Mouse (Mus musculus) ovary, adult 10 weeks (tissue): ENCODE data around the gene Olfr1131. TPM values are rescaled to one million over a fixed set of nuclear protein-coding genes. Genes with fewer than 3 reads are reported as not detected.

Experiments
- polyA plus RNA-seq: library from polyadenylated mRNA; stranded (reverse); fragments of 350-450 nt; fragmentation: Illumina TruSeq; extraction: RNeasy Lipid Tissue Mini Kit (QIAGEN cat#74804); gene quantifications from one replicate; pipeline ENCODE4 v1.2.3, GENCODE M21; 2014

Gene Olfr1131
- polyA plus RNA-seq = not detected

DNA sequence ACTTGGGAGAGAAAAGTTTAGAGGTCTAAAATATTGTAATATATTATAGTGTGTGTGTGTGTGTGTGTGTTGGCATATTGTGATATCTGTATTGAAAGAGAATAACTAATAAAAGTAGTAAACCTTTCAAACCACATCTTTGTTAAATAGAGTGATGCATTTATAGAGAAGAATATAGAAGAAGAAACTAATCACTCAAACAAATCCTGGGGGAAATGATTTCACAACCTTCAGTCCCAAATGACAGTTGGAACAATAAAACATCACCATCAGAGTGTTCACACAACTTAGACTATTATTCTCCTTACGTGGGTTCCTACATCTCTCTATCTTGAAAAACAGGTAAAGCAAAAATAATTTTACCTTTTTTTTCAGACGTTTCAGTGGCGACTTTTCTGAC, at the start of gene Olfr1131:
Gene Olfr1131 (plus strand): TSS at position 301 of the 400 bp plus-strand sequence.

GRCm38 (mm10) chr2:87605912-87606311, 21.0 kb upstream of the Olfr1131 start, which contains the start of gene Olfr1130:
Gene Olfr1130 (plus strand): TSS chr2:87606212.

GRCm38 (mm10) chr2:87637435-87637834, 10.5 kb downstream of the Olfr1131 start, which contains the start of gene Olfr1132:
Gene Olfr1132 (minus strand): TSS chr2:87637535.

GRCm38 (mm10) chr2:87647274-87647673, 20.4 kb downstream of the Olfr1131 start, which contains the start of gene Olfr1133:
Gene Olfr1133 (minus strand): TSS chr2:87647374.

DNA sequence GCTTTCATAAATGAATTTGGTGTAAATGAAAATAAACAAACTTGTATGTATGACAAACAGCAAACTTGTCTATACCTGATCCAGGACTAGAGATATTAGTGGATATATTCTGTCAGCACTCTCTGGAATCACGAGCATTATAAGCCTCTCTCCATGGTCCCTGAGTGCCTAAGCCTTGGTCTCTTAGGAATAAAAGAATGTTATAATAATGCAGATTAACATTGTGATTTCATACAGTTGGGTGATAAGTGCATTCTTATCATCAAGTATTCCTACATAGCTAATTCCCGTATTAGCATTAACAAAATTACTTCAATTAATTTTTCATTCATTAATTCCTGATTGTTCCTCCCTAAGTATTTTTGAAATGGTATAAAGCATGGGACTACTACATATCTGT, 31.5 kb downstream of the Olfr1131 start, which contains the start of gene Olfr1134:
Gene Olfr1134 (minus strand): TSS at position 101 of the 400 bp plus-strand sequence.

DNA sequence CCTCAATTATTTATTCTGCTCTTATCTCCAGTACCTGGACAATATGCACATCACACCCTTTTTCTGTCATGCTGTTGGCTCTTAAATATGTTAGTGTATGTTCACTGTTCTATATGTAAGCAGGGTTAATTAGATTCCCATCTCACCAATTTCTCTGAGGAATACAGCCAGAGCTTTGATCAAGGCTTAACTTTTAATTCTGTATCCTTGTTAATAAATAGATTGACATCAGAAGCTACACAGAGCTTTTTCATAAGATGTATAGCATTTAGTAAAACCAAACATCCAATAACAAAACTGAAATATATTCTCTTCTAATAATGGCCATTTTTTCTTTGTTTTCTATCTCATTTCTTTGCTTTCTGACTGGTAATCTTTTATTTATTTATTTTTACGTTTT, 46.7 kb downstream of the Olfr1131 start, which contains the start of gene Olfr1135:
Gene Olfr1135 (minus strand): TSS at position 101 of the 400 bp plus-strand sequence.

Other genes starting within 250 kb of the Olfr1131 start
- not detected for gene Olfr1122, start 241.3 kb upstream of the Olfr1131 start, polyA plus RNA-seq
- gene Olfr1123, start 210.5 kb upstream of the Olfr1131 start, polyA plus RNA-seq = not detected
- gene Olfr1124, start 196.8 kb upstream of the Olfr1131 start, polyA plus RNA-seq = not detected
- not detected for gene Olfr1126, start 173.1 kb upstream of the Olfr1131 start, polyA plus RNA-seq
- gene Pramel7, start 130.0 kb upstream of the Olfr1131 start, polyA plus RNA-seq = not detected
- not detected for gene Pramel6, start 120.5 kb upstream of the Olfr1131 start, polyA plus RNA-seq
- not detected for gene Olfr153, start 95.3 kb upstream of the Olfr1131 start, polyA plus RNA-seq
- not detected for gene Olfr1128, start 81.6 kb upstream of the Olfr1131 start, polyA plus RNA-seq
- not detected for gene Olfr1129, start 53.2 kb upstream of the Olfr1131 start, polyA plus RNA-seq
- not detected for gene Olfr1130, start 20.9 kb upstream of the Olfr1131 start, polyA plus RNA-seq
- gene Olfr1132, start 10.4 kb downstream of the Olfr1131 start, polyA plus RNA-seq = not detected
- not detected for gene Olfr1133, start 20.3 kb downstream of the Olfr1131 start, polyA plus RNA-seq
- gene Olfr1134, start 31.4 kb downstream of the Olfr1131 start, polyA plus RNA-seq = not detected
- not detected for gene Olfr1135, start 46.6 kb downstream of the Olfr1131 start, polyA plus RNA-seq
- gene Olfr1136, start 66.8 kb downstream of the Olfr1131 start, polyA plus RNA-seq = not detected
- not detected for gene Olfr1137, start 86.1 kb downstream of the Olfr1131 start, polyA plus RNA-seq
- not detected for gene Olfr1138, start 112.9 kb downstream of the Olfr1131 start, polyA plus RNA-seq
- not detected for gene Olfr1140, start 116.6 kb downstream of the Olfr1131 start, polyA plus RNA-seq
- gene Olfr1141, start 126.9 kb downstream of the Olfr1131 start, polyA plus RNA-seq = not detected
- not detected for gene Olfr152, start 152.4 kb downstream of the Olfr1131 start, polyA plus RNA-seq
- gene Olfr1143, start 173.5 kb downstream of the Olfr1131 start, polyA plus RNA-seq = not detected
- gene Olfr1145, start 182.7 kb downstream of the Olfr1131 start, polyA plus RNA-seq = not detected
- not detected for gene Olfr1148, start 203.4 kb downstream of the Olfr1131 start, polyA plus RNA-seq
- gene Olfr1150-ps1, start 216.9 kb downstream of the Olfr1131 start, polyA plus RNA-seq = not detected
- gene Olfr1151, start 228.8 kb downstream of the Olfr1131 start, polyA plus RNA-seq = not detected
- gene Olfr1152, start 239.4 kb downstream of the Olfr1131 start, polyA plus RNA-seq = not detected